Mouse (Mus musculus) small intestine, adult 2 months (tissue): ENCODE data around the gene Dcdc2c.

ENCODE experiments used
- CTCF ChIP-seq: fragments of 200-500 bp; IDR thresholded peaks from 2 replicates; pipeline ENCODE4 v1.5.1; 2012; ENCODE audit warnings: low read depth, mild to moderate bottlenecking, control low read depth, inconsistent platforms, low read length, moderate library complexity, mixed read lengths; ENCODE audit not compliant: insufficient replicate concordance, insufficient read length; ENCODE audit errors: extremely low read depth
- POLR2A ChIP-seq: fragments of 200-500 bp; IDR thresholded peaks from 2 replicates; pipeline ENCODE4 v1.6.1; 2012; ENCODE audit warnings: low read depth, mild to moderate bottlenecking, control low read depth, inconsistent platforms, low read length, moderate library complexity

DNA sequence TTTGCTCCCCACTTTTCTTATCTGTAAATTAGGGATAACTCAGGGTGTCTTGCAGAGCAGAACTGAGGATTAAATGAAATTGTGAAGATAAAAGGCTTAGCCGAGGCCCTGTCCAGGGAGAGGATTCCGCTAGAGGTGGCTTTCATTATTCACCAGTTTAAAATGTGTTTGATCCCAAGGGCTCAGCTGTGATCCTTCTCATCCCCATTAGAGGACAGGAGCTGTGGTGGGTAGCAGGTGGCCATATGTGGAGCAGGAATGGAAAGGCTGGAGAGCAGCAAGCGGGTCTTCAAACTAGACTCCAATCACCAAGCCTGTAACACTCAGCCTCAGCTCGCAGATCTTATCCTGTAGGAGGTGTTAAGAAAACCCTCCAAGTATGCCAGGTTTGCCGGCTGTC, 122.3 kb downstream of the Dcdc2c start:
- TF ChIP-seq CTCF (no peak), POLR2A (no peak)
